8 mouse cellular contexts compared by ENCODE assay signal in genomic region chr5:24447624-24448298, GRCm38 (mm10). TPM values are rescaled to one million over a fixed set of nuclear protein-coding genes. Genes with fewer than 3 reads are reported as not detected.
DNase-seq lines count a peak whose midpoint lies in the region; ATAC-seq and TF ChIP-seq lines count a peak whose summit lies in the region.

Gene Tmub1 (minus strand): TSS chr5:24447854.

- DNase-seq in T-cell, adult 2 months (ENCODE audit: low spot score), result peak; percentile 85
- DNase-seq in cerebellum, postnatal 36 days, result peak; percentile 76 to 80
- DNase-seq in gastrocnemius, adult 2 months, result peak; percentile 90
- peak; percentile 82 to 90 for DNase-seq in left cerebral cortex, adult 18-20 months (ENCODE audit: low spot score in 2 of 2)
- DNase-seq in lung, postnatal 4 days, result peak; percentile 88 to 92
- DNase-seq in right cerebral cortex, adult 18-20 months, result peak; percentile 89
- peak; percentile 85 for DNase-seq in urinary bladder, postnatal 14 days (ENCODE audit: low spot score)

- intact Hi-C loops in gastrocnemius, adult 2 months (cut with DNase I), result no loop called here

- peak within 1 kb of the TSS; percentile 76 for H3K9ac ChIP-seq in hindbrain, embryonic 16.5 days (ENCODE audit: low read depth, low read length)

- H3K27me3 ChIP-seq in hindbrain, embryonic 16.5 days (replicated peaks; ENCODE audit: control insufficient read depth, insufficient read depth, low read length), result no peaks in the 10 kb centered on the region

- no peaks in the 10 kb centered on the region for H3K9me3 ChIP-seq in hindbrain, embryonic 16.5 days (ENCODE audit: control insufficient read depth, low read length)

- H3K27ac ChIP-seq in gastrocnemius, adult 2 months, result peak within 1 kb of the TSS; percentile 98
- peak within 1 kb of the TSS; percentile 5 for H3K27ac ChIP-seq in hindbrain, embryonic 16.5 days (ENCODE audit: low read depth, low read length)

- peak within 1 kb of the TSS; percentile 80 for H3K4me3 ChIP-seq in gastrocnemius, adult 2 months
- peak within 1 kb of the TSS; percentile 60 for H3K4me3 ChIP-seq in hindbrain, embryonic 16.5 days (ENCODE audit: low read length)

- H3K4me1 ChIP-seq in hindbrain, embryonic 16.5 days (ENCODE audit: control insufficient read depth, insufficient read depth, low read depth, low read length), result peaks cover 32% of the 10 kb centered on the region

- WGBS in hindbrain, embryonic 16.5 days, result 1% methylated on average over 34 of the region's 34 CpGs

- TF ChIP-seq CTCF in gastrocnemius, adult 2 months (IDR thresholded peaks at IDR 0.05), result no peak

- ATAC-seq in hindbrain, embryonic 16.5 days, result peak; percentile 63

- peak within 1 kb of the TSS; percentile 64 for H3K4me2 ChIP-seq in hindbrain, embryonic 16.5 days (ENCODE audit: low read length)

- no peaks in the 10 kb centered on the region for H3K36me3 ChIP-seq in hindbrain, embryonic 16.5 days (ENCODE audit: control insufficient read depth, insufficient read depth, low read length)

RNA-seq across cellular contexts. Expression of gene Tmub1, which starts in this region (rescaled TPM):
- 10 to 100 TPM; 18.1 to 22.2 TPM for total RNA-seq in gastrocnemius, adult 2 months (2021)
- polyA plus RNA-seq in hindbrain, embryonic 16.5 days (2015; fragmentation: Nextera tagmentation; extraction: Ambion mirVana), result 61.7 and 63.1 TPM in 2 replicates
- total RNA-seq in left cerebral cortex, adult 18-20 months (2021), result 10 to 100 TPM; 27.2 to 27.3 TPM

Comparison
In these comparisons a context has a peak if more than half of its experiments do, and no peak if none do; other contexts are left out.
1. Peak in every context shown above with its lines: DNase-seq, ATAC-seq, H3K4me3 ChIP-seq and H3K27ac ChIP-seq.